Mouse (Mus musculus) brain, adult 10 weeks (tissue): ENCODE measurements around the gene Olfr392. TPM values are rescaled to one million over a fixed set of nuclear protein-coding genes. Genes with fewer than 3 reads are reported as not detected.

Experiments used
- polyA plus RNA-seq: library from polyadenylated mRNA; stranded (reverse); fragments of 350-450 nt; fragmentation: Illumina TruSeq; extraction: RNeasy Lipid Tissue Mini Kit (QIAGEN cat#74804); gene quantifications from one replicate; pipeline ENCODE4 v1.2.3, GENCODE M21; 2015; ENCODE audit warnings: low read depth, low replicate concordance

Olfr392 gene
- polyA plus RNA-seq = not detected

DNA sequence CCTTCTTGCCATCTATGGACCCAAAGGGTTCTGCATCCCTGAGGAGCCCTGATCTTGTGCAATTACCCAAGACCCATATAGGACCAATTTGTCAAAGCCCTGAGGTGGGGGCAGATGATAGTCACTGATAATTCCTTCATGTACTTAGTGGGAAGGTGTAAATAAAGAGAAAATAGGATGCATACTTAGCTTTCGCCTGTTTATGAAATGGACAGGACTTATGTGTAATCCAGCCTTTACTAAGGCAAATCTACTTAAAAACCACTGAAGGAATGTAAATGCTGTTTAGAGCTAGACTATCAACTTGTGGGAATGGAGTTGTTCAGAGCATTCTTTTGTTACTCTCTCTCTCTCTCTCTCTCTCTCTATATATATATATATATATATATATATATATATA lies at the start of gene Olfr392:
Gene Olfr392, minus strand, starts transcription at position 101 of the 400 bp plus-strand sequence.

GRCm38 (mm10) chr11:73851354-73851753 lies 34.5 kb upstream of the Olfr392 start, which contains the start of gene Olfr393:
Gene Olfr393, minus strand, starts transcription at chr11:73851454.

GRCm38 (mm10) chr11:73802952-73803351 lies 13.9 kb downstream of the Olfr392 start, which contains the start of gene Olfr391-ps:
Gene Olfr391-ps, minus strand, starts transcription at chr11:73803052.

GRCm38 (mm10) chr11:73782664-73783063 lies 34.2 kb downstream of the Olfr392 start, which contains the start of gene Olfr390:
Gene Olfr390, plus strand, starts transcription at chr11:73782964.

DNA sequence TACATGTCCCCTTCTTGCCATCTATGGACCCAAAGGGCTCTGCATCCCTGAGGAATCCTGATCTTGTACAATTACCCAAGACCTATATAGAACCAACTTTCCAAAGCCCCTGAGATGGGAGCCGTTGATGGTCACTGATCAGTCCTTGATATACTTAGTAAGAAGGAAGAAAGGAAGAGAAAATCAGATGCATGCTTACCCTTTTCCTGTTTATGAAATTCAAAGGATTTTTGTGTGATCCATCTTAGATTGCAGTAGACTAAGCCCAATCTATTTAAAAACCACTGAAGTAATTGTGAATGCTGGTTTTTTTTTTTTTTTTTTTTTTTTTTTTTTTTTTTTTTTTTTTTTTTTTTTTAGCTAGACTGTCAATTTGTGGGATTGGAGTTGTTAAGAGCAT lies 36.2 kb downstream of the Olfr392 start, which contains the start of gene Olfr389:
Gene Olfr389, minus strand, starts transcription at position 101 of the 400 bp plus-strand sequence.

Other genes with a start within 250 kb of the Olfr392 start
- gene Olfr385, start 224.0 kb downstream of the Olfr392 start, polyA plus RNA-seq = not detected
- not detected for gene Olfr384, start 218.5 kb downstream of the Olfr392 start, polyA plus RNA-seq
- not detected for gene Zfp735, start 128.3 kb downstream of the Olfr392 start, polyA plus RNA-seq
- gene Olfr389, start 36.3 kb downstream of the Olfr392 start, polyA plus RNA-seq = not detected
- not detected for gene Olfr390, start 34.1 kb downstream of the Olfr392 start, polyA plus RNA-seq
- gene Olfr391-ps, start 14.0 kb downstream of the Olfr392 start, polyA plus RNA-seq = not detected
- gene Olfr393, start 34.4 kb upstream of the Olfr392 start, polyA plus RNA-seq = not detected
- not detected for gene Olfr394, start 73.7 kb upstream of the Olfr392 start, polyA plus RNA-seq
- gene Olfr395, start 92.2 kb upstream of the Olfr392 start, polyA plus RNA-seq = not detected
- gene Olfr23, start 119.6 kb upstream of the Olfr392 start, polyA plus RNA-seq = not detected
- gene Olfr397, start 143.8 kb upstream of the Olfr392 start, polyA plus RNA-seq = not detected
- gene Olfr398, start 173.4 kb upstream of the Olfr392 start, polyA plus RNA-seq = not detected
- not detected for gene Olfr139, start 239.5 kb upstream of the Olfr392 start, polyA plus RNA-seq
- gene Olfr399, start 239.6 kb upstream of the Olfr392 start, polyA plus RNA-seq = not detected